Mouse (Mus musculus) cerebellum, adult 2 months (tissue): Measurements from ENCODE around the gene Etv5. TPM values are rescaled to one million over a fixed set of nuclear protein-coding genes. Genes with fewer than 3 reads are reported as not detected.

ENCODE experiments used
- DNase-seq, 2 experiments: peaks; one replicate each; pipeline ENCODE4 v3.0.0; 2021
- H3K27ac ChIP-seq: fragments of 200-500 bp; 2 replicates; pipeline ENCODE4 v1.5.1; 2012; ENCODE audit warnings: low read length, control low read depth, inconsistent platforms; ENCODE audit not compliant: insufficient read depth
- H3K27me3 ChIP-seq: fragments of 200-500 bp; 2 replicates; pipeline ENCODE4 v1.6.1; 2012; ENCODE audit warnings: inconsistent platforms, mild to moderate bottlenecking, low read length, moderate library complexity; ENCODE audit not compliant: control insufficient read depth, insufficient read depth
- H3K4me1 ChIP-seq: fragments of 200-500 bp; 2 replicates; pipeline ENCODE4 v1.6.1; 2011; ENCODE audit warnings: low read length; ENCODE audit not compliant: control insufficient read depth, insufficient read depth
- H3K4me3 ChIP-seq: fragments of 200-500 bp; replicated peaks from 2 replicates; pipeline ENCODE3; 2011; ENCODE audit warnings: mild to moderate bottlenecking, low read depth, low read length, control low read depth; ENCODE audit not compliant: insufficient read depth
- CTCF ChIP-seq: fragments of 200-500 bp; IDR thresholded peaks from 2 replicates; pipeline ENCODE4 v1.5.1; 2011; ENCODE audit warnings: low read depth, mild to moderate bottlenecking, control low read depth, low read length, moderate library complexity, borderline replicate concordance; ENCODE audit not compliant: insufficient read depth
- POLR2A ChIP-seq: fragments of 200-500 bp; IDR thresholded peaks from 2 replicates; pipeline ENCODE4 v1.6.1; 2011; ENCODE audit warnings: low read length, control low read depth, borderline replicate concordance; ENCODE audit not compliant: insufficient read depth
- WGBS: fragments of 180-500 bp; shearing (Covaris S2); methylation state at CpG from one replicate; pipeline ENCODE4 v1.1.7; 2018; 5-methylcytosine and 5-hydroxymethylcytosine counted together
- polyA plus RNA-seq: library from polyadenylated mRNA; depleted of rRNA; stranded (reverse); fragments of >200 nt; gene quantifications from 2 replicates; pipeline ENCODE4 v1.2.3, GENCODE M21; 2012

Gene Etv5
- polyA plus RNA-seq, 1 experiment = 35.6 TPM

GRCm38 (mm10) chr16:22429377-22429776 is 10.1 kb downstream of the Etv5 start:
- H3K27ac ChIP-seq = peak overlapping the region; percentile 17; the same call in 1 of the 2 replicates
- H3K27me3 ChIP-seq = no peaks in the 10 kb centered on the region
- no peak overlapping the region for H3K4me3 ChIP-seq
- 8% methylated on average over 8 of the region's 8 CpGs for WGBS
- no peak for TF ChIP-seq CTCF
- TF ChIP-seq POLR2A = no peak
- peaks cover 11% of the 10 kb centered on the region; the same call in 1 of the 2 replicates for H3K4me1 ChIP-seq
- DNase-seq = no peak

GRCm38 (mm10) chr16:22428853-22429341 is 10.6 kb downstream of the Etv5 start:
- WGBS = 2% methylated on average over 9 of the region's 9 CpGs
- DNase-seq = peak; percentile 80 to 88
- TF ChIP-seq CTCF = no peak
- H3K27ac ChIP-seq = peak overlapping the region; percentile 17; the same call in 1 of the 2 replicates
- H3K4me1 ChIP-seq = peaks cover 9% of the 10 kb centered on the region; the same call in 1 of the 2 replicates
- H3K27me3 ChIP-seq = no peaks in the 10 kb centered on the region
- peak overlapping the region; percentile 19 for H3K4me3 ChIP-seq

DNA sequence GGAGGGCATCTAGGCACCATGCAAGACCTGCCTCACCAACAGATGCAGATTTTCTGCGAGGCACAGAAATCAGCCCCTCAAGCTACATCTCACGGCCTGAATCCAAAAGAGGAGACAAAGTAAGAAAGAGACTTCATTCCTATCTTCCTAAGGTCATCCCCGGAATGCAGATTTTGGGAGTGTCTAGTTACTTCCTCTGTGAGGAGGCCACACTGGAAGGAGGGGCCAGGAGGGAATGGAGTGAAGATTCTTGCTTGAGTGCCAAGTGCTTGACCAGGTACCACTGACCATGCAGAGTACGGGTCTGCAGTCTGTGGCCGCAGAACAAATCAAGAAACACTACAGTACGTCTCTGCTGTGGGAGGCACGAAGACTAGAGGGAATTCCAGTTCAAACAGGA is 12.7 kb downstream of the Etv5 start:
- DNase-seq = no peak
- Histone ChIP-seq H3K27me3 (no peaks in the 10 kb centered on the region), H3K4me1 (peaks cover 9% of the 10 kb centered on the region; the same call in 1 of the 2 replicates), H3K27ac (no peak overlapping the region), H3K4me3 (no peak overlapping the region)
- WGBS = 79% methylated on average over 7 of the region's 7 CpGs
- no peak for TF ChIP-seq POLR2A
- TF ChIP-seq CTCF = no peak

- 41% methylated on average over 5 of the region's 5 CpGs for WGBS
- no peak for DNase-seq
- H3K27ac ChIP-seq = no peak overlapping the region
- no peak for TF ChIP-seq CTCF
- no peak for TF ChIP-seq POLR2A
- no peak overlapping the region for H3K4me3 ChIP-seq
- H3K27me3 ChIP-seq = no peaks in the 10 kb centered on the region
- peaks cover 6% of the 10 kb centered on the region; the same call in 1 of the 2 replicates for H3K4me1 ChIP-seq
Measured at GRCm38 (mm10) chr16:22422256-22422655, 17.3 kb downstream of the Etv5 start.

- H3K4me3 ChIP-seq = no peak overlapping the region
- whole genome bisulfite sequencing = 27% methylated on average over 7 of the region's 7 CpGs
- H3K4me1 ChIP-seq = peaks cover 9% of the 10 kb centered on the region; the same call in 1 of the 2 replicates
- DNase-seq = no peak
- no peak for TF ChIP-seq POLR2A
- TF ChIP-seq CTCF = no peak
- no peaks in the 10 kb centered on the region for H3K27me3 ChIP-seq
- H3K27ac ChIP-seq = no peak overlapping the region
Measured at GRCm38 (mm10) chr16:22417931-22418330, 21.6 kb downstream of the Etv5 start.

DNA sequence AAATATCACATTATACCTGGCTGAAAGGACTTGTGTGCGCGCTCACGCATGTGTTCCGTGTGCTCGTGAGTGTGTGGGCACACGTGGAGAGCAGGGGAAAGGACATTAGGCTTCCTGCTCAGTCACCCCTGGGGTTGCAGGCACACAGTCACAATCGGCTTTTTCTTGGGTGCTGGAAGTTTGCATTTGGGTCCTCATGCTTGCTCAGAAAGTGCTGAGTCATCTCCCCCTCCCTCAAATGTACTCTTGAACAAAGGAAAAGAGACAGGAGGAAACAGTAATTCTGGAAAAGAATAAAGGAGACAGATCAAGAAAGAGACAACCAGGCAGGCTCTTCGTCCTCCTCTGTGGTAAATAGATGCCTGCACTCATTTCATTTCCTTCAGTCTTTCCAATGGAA is 22.5 kb downstream of the Etv5 start:
- Histone ChIP-seq H3K27ac (no peak overlapping the region), H3K4me1 (peaks cover 9% of the 10 kb centered on the region; the same call in 1 of the 2 replicates), H3K4me3 (no peak overlapping the region), H3K27me3 (no peaks in the 10 kb centered on the region)
- TF ChIP-seq POLR2A = no peak
- TF ChIP-seq CTCF = no peak
- WGBS = 80% methylated on average over 8 of the region's 8 CpGs
- DNase-seq = no peak

DNA sequence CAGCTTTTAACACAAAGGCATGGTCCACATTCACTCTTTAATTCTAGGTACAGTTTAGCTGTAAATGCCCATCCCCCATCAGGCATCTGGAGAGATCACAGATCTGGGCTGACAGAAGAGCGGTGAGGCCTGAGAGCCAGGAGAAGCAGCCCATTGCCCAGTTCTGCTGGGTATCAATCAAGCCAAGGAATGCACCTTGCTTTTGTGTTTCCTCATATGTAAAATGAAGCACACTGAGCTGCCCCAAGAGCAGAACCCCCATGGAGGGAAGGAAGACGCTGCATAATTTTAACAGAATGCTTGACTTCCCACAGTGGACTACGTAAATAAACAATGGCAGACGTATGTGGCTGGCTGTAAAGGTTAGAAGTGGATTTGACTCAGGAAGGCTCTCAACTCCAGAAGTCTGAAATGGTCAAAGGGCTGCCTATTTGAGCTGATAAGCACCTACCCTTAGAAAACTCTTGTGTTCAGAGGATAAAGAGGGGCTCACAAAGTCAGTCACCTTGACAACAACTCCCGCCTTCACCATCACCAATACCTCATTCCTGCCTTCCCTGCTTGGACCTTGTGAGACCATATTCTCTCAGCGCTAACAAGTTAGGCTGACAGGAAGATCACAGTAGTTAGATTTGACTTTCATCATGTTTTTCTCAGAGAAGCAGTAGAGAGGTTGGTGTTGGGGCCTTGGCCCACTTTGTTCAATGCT is 23.2 kb downstream of the Etv5 start:
- TF ChIP-seq CTCF (no peak), POLR2A (no peak)
- no peak overlapping the region for H3K27ac ChIP-seq
- no peak overlapping the region for H3K4me3 ChIP-seq
- 86% methylated on average over 6 of the region's 6 CpGs for WGBS
- DNase-seq = no peak
- peaks cover 9% of the 10 kb centered on the region; the same call in 1 of the 2 replicates for H3K4me1 ChIP-seq
- H3K27me3 ChIP-seq = no peaks in the 10 kb centered on the region

DNA sequence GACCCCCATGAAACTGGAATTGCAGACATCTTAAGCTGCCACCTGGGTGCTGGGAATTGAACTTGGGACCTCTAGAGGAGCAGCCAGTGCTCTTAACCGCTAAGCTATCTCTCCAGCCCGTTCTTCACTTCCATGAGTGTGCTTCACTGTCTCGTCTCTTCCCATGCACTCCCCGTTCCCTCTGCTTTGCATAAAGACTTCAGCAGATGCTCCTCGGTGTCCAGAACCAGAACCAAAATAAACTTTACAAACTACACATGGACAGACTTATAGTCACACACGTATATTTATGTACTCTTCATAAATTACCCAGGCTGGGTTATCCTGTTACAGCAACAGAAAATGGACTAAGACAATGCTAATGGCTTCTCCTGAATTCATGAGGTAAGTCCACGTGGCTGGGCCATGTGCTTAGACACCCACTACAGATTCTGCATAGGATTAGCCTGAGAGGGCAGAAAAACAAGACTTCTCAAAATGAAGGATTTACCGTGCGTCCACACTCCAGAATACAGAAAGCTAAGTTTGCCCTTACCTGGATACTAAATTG is 25.2 kb downstream of the Etv5 start:
- 96% methylated on average over 9 of the region's 9 CpGs for WGBS
- no peak overlapping the region for H3K4me3 ChIP-seq
- no peak for DNase-seq
- H3K4me1 ChIP-seq = peaks cover 9% of the 10 kb centered on the region; the same call in 1 of the 2 replicates
- no peak overlapping the region for H3K27ac ChIP-seq
- no peak for TF ChIP-seq POLR2A
- TF ChIP-seq CTCF = no peak
- no peaks in the 10 kb centered on the region for H3K27me3 ChIP-seq
